Mouse (Mus musculus) heart, postnatal 10 days (tissue): ENCODE results near the gene Ankrd13b. TPM values are rescaled to one million over a fixed set of nuclear protein-coding genes. Genes with fewer than 3 reads are reported as not detected.

Experiments used
- DNase-seq, 2 experiments: peaks; one replicate each; pipeline ENCODE4 v3.0.0; 2021
- intact Hi-C: fragments of 180-260 bp; cut with DNase I; formaldehyde crosslinking; loops from one replicate; pipeline ENCODE4 v1.15.1; 2025
- total RNA-seq, 2 experiments: library from RNA; stranded (reverse); gene quantifications; 2 replicates each; pipeline ENCODE4 v1.2.3; 2021

The Ankrd13b gene
- total RNA-seq, 2 experiments from 2014 or later = 12.8 to 15.0 TPM

GRCm38 (mm10) chr11:77423175-77423859 lies 66.2 kb downstream of the Ankrd13b start:
- peak; percentile 62 to 81 for DNase-seq
- intact Hi-C loops = loop anchor here (5.0 kb wide), 1 partner anchor 56 kb away; no protein-coding TSS in a partner anchor

Other genes with a start within 250 kb of the Ankrd13b start
- 100 to 1,000 TPM; 196 to 202 TPM for gene Coro6, start 27.3 kb downstream of the Ankrd13b start, total RNA-seq
- 10 to 100 TPM; 64.5 to 65.1 TPM for gene Git1, start 3.9 kb upstream of the Ankrd13b start, total RNA-seq
- 1 to 10 TPM; 1.7 to 4.5 TPM for gene Abhd15, start 25.4 kb upstream of the Ankrd13b start, total RNA-seq
- gene Trp53i13, start 26.3 kb upstream of the Ankrd13b start, total RNA-seq = 10 to 100 TPM; 11.8 to 12.9 TPM
- not detected for gene Gm10392, start 29.5 kb upstream of the Ankrd13b start, total RNA-seq
- gene Taok1, start 118.1 kb upstream of the Ankrd13b start, total RNA-seq = 10 to 100 TPM; 64.3 to 67.1 TPM
- 10 to 100 TPM; 60.1 to 63.1 TPM for gene Nufip2, start 196.5 kb upstream of the Ankrd13b start, total RNA-seq
- gene Cryba1, start 235.6 kb upstream of the Ankrd13b start, total RNA-seq = not detected